Mouse (Mus musculus) heart, adult 11 months (tissue): ENCODE results near the gene Tuba1b.

Source experiments
- DNase-seq: peaks from one replicate; pipeline ENCODE4 v3.0.0; 2022

Tuba1b gene

GRCm38 (mm10) chr15:98886667-98887387 lies 47.5 kb downstream of the Tuba1b start:
- DNase-seq: no peak

GRCm38 (mm10) chr15:98884106-98884505 lies 50.3 kb downstream of the Tuba1b start:
- no peak for DNase-seq

- DNase-seq: no peak
Measured at GRCm38 (mm10) chr15:98883661-98884060, 50.7 kb downstream of the Tuba1b start.

- no peak for DNase-seq
Measured at GRCm38 (mm10) chr15:98881656-98882008, 52.7 kb downstream of the Tuba1b start.
